ENCODE assay signal across 14 mouse cellular contexts in the genomic region with DNA sequence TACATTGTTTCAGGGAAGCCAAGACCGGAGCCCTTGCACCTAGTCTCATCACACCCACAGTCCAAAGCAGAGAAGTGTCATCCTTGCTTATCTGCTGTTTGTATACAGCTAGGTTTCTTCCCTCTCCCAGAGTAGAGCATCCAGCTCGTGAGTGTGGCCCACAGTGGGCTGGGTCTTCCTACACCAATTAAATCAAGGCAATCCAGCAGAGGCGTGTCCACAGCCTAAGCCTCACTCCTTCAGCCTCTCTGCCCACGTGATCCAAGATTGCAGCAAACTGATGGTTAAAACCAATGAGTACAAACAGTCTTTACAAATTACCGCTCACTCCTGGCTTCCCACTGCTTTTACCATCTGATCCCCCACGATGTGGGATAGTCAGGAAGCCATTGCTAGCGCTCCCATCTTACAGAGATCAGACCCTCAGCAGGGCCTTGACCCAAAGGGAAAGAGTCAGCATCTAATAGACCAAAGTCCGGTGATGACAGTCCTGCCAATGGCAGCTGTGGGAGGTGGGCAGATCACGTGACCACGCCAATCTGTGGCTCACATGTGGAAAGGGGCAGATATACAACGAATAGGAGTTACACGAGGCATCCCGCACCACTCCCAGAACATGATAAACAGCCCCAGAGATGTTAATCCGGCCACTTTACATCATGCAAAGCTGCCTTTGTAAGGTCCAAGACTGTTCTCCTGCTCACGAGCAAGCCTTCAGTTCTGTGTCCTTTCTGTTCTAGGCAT. TPM values are rescaled to one million over a fixed set of nuclear protein-coding genes. Genes with fewer than 3 reads are reported as not detected.
DNase-seq lines count a peak whose midpoint lies in the region; ATAC-seq lines count a peak whose summit lies in the region.
"Had no signal": no experiment of that assay in that cellular context is flagged by ENCODE, and none has a peak within 500 bp of the region (broad histone marks: within the 10 kb centered on the region; RNA-seq: fewer than 3 reads in every experiment).

No protein-coding gene starts in this region.

- WGBS in hindbrain, embryonic 11.5 days = 62% methylated on average over 15 of the region's 15 CpGs
- 60% methylated on average over 15 of the region's 15 CpGs for WGBS in hindbrain, embryonic 16.5 days
- 60% methylated on average over 15 of the region's 15 CpGs for WGBS in midbrain, embryonic 12.5 days
- WGBS in midbrain, embryonic 14.5 days = 61% methylated on average over 15 of the region's 15 CpGs
- WGBS in forebrain, embryonic 15.5 days = 62% methylated on average over 15 of the region's 15 CpGs

- H3K36me3 ChIP-seq in hindbrain, embryonic 11.5 days (ENCODE audit: control insufficient read depth, insufficient read depth, low read length) = no peaks in the 10 kb centered on the region
- no peaks in the 10 kb centered on the region for H3K36me3 ChIP-seq in hindbrain, embryonic 16.5 days (ENCODE audit: control insufficient read depth, insufficient read depth, low read length)
- no peaks in the 10 kb centered on the region for H3K36me3 ChIP-seq in midbrain, embryonic 12.5 days
- H3K36me3 ChIP-seq in midbrain, embryonic 14.5 days (ENCODE audit: control insufficient read depth, insufficient read depth, low read length) = no peaks in the 10 kb centered on the region
- no peaks in the 10 kb centered on the region for H3K36me3 ChIP-seq in forebrain, embryonic 15.5 days
- H3K36me3 ChIP-seq: embryonic facial prominence, embryonic 15.5 days had no signal

- DNase-seq in hindbrain, embryonic 11.5 days (ENCODE audit: low spot score) = no peak
- DNase-seq in midbrain, embryonic 14.5 days = no peak
- DNase-seq in heart, adult 9 months (ENCODE audit: low spot score in 2 of 2) = no peak
- no peak for DNase-seq in adrenal gland, adult 18-20 months (ENCODE audit: low spot score in 2 of 2)
- DNase-seq: cerebellum, adult 9-10 months; gastrocnemius, postnatal 14 days; heart, postnatal 14 days; left cerebral cortex, postnatal 4 days had no signal

- H3K9me3 ChIP-seq in hindbrain, embryonic 11.5 days (ENCODE audit: control insufficient read depth, low read length) = no peaks in the 10 kb centered on the region
- H3K9me3 ChIP-seq in hindbrain, embryonic 16.5 days (ENCODE audit: control insufficient read depth, low read length) = no peaks in the 10 kb centered on the region
- no peaks in the 10 kb centered on the region for H3K9me3 ChIP-seq in midbrain, embryonic 12.5 days
- H3K9me3 ChIP-seq in midbrain, embryonic 14.5 days (ENCODE audit: control insufficient read depth, low read length) = no peaks in the 10 kb centered on the region
- H3K9me3 ChIP-seq in forebrain, embryonic 15.5 days = no peaks in the 10 kb centered on the region
- H3K9me3 ChIP-seq: embryonic facial prominence, embryonic 15.5 days had no signal

- no peak overlapping the region for H3K27ac ChIP-seq in hindbrain, embryonic 11.5 days (ENCODE audit: low read depth, low read length)
- H3K27ac ChIP-seq in hindbrain, embryonic 16.5 days (ENCODE audit: low read depth, low read length) = no peak overlapping the region
- H3K27ac ChIP-seq in midbrain, embryonic 12.5 days (replicated peaks) = no peak overlapping the region
- no peak overlapping the region for H3K27ac ChIP-seq in midbrain, embryonic 14.5 days (replicated peaks; ENCODE audit: low read depth, low read length)
- H3K27ac ChIP-seq in forebrain, embryonic 15.5 days (replicated peaks) = no peak overlapping the region
- H3K27ac ChIP-seq: embryonic facial prominence, embryonic 15.5 days had no signal

- no peak overlapping the region for H3K4me2 ChIP-seq in hindbrain, embryonic 11.5 days (replicated peaks; ENCODE audit: low read depth, low read length)
- no peak overlapping the region for H3K4me2 ChIP-seq in hindbrain, embryonic 16.5 days (ENCODE audit: low read length)
- no peak overlapping the region for H3K4me2 ChIP-seq in midbrain, embryonic 12.5 days (replicated peaks)
- H3K4me2 ChIP-seq in midbrain, embryonic 14.5 days (ENCODE audit: low read length) = no peak overlapping the region
- no peak overlapping the region for H3K4me2 ChIP-seq in forebrain, embryonic 15.5 days (replicated peaks)
- H3K4me2 ChIP-seq: embryonic facial prominence, embryonic 15.5 days had no signal

- H3K27me3 ChIP-seq in hindbrain, embryonic 11.5 days (ENCODE audit: control insufficient read depth, insufficient read depth, low read length) = no peaks in the 10 kb centered on the region
- no peaks in the 10 kb centered on the region for H3K27me3 ChIP-seq in hindbrain, embryonic 16.5 days (replicated peaks; ENCODE audit: control insufficient read depth, insufficient read depth, low read length)
- H3K27me3 ChIP-seq in midbrain, embryonic 12.5 days = peaks cover 6% of the 10 kb centered on the region; the same call in 1 of the 2 replicates
- no peaks in the 10 kb centered on the region for H3K27me3 ChIP-seq in midbrain, embryonic 14.5 days (ENCODE audit: control insufficient read depth, insufficient read depth, low read length)
- H3K27me3 ChIP-seq in forebrain, embryonic 15.5 days = no peaks in the 10 kb centered on the region

- H3K9ac ChIP-seq in hindbrain, embryonic 11.5 days (ENCODE audit: low read depth, low read length) = no peak overlapping the region
- H3K9ac ChIP-seq in hindbrain, embryonic 16.5 days (ENCODE audit: low read depth, low read length) = no peak overlapping the region
- no peak overlapping the region for H3K9ac ChIP-seq in midbrain, embryonic 12.5 days (replicated peaks)
- H3K9ac ChIP-seq in midbrain, embryonic 14.5 days (replicated peaks; ENCODE audit: low read length) = no peak overlapping the region
- H3K9ac ChIP-seq in forebrain, embryonic 15.5 days (replicated peaks) = no peak overlapping the region
- H3K9ac ChIP-seq: embryonic facial prominence, embryonic 15.5 days had no signal

- 0 out of 2 replicates have a peak, but pooled peaks have one; percentile 43 for ATAC-seq in hindbrain, embryonic 11.5 days (ENCODE audit: low FRiP score)
- no peak for ATAC-seq in hindbrain, embryonic 16.5 days
- peak; percentile 44; the same call in 1 of the 2 replicates for ATAC-seq in midbrain, embryonic 12.5 days (ENCODE audit: low FRiP score, low read depth)
- ATAC-seq in midbrain, embryonic 14.5 days (ENCODE audit: low FRiP score, low TSS enrichment) = no peak
- ATAC-seq in forebrain, embryonic 15.5 days (replicated peaks) = 0 out of 2 replicates have a peak, but pooled peaks have one; percentile 27
- ATAC-seq in megakaryocyte-erythroid progenitor cell, adult 5-6 weeks (replicated peaks; ENCODE audit: low FRiP score, low TSS enrichment, poor library complexity, severe bottlenecking) = peak; percentile 78
- ATAC-seq: midbrain, embryonic 16.5 days had no signal

- H3K4me1 ChIP-seq in hindbrain, embryonic 11.5 days (replicated peaks; ENCODE audit: control insufficient read depth, insufficient read depth, low read length) = no peaks in the 10 kb centered on the region; the same call in 1 of the 2 replicates
- H3K4me1 ChIP-seq in hindbrain, embryonic 16.5 days (ENCODE audit: control insufficient read depth, insufficient read depth, low read depth, low read length) = peaks cover 4% of the 10 kb centered on the region; the same call in 1 of the 2 replicates
- peaks cover 20% of the 10 kb centered on the region for H3K4me1 ChIP-seq in midbrain, embryonic 12.5 days
- peaks cover 7% of the 10 kb centered on the region; the same call in 1 of the 2 replicates for H3K4me1 ChIP-seq in midbrain, embryonic 14.5 days (ENCODE audit: control insufficient read depth, insufficient read depth, low read length)
- H3K4me1 ChIP-seq in forebrain, embryonic 15.5 days = peaks cover 11% of the 10 kb centered on the region; the same call in 1 of the 2 replicates
- H3K4me1 ChIP-seq: embryonic facial prominence, embryonic 15.5 days had no signal

- H3K4me3 ChIP-seq in hindbrain, embryonic 11.5 days (ENCODE audit: low read depth, low read length) = no peak overlapping the region
- no peak overlapping the region for H3K4me3 ChIP-seq in hindbrain, embryonic 16.5 days (ENCODE audit: low read length)
- H3K4me3 ChIP-seq in midbrain, embryonic 12.5 days = no peak overlapping the region
- no peak overlapping the region for H3K4me3 ChIP-seq in midbrain, embryonic 14.5 days (replicated peaks; ENCODE audit: low read depth, low read length)
- no peak overlapping the region for H3K4me3 ChIP-seq in forebrain, embryonic 15.5 days
- H3K4me3 ChIP-seq: embryonic facial prominence, embryonic 15.5 days had no signal

RNA-seq across cellular contexts. Expression of a gene that starts 9.4 kb away (rescaled TPM):
- polyA plus RNA-seq in hindbrain, embryonic 11.5 days (2014; fragmentation: Nextera tagmentation; extraction: Ambion mirVana) = 27.1 and 35.0 TPM in 2 replicates
- 38.6 and 40.7 TPM in 2 replicates for polyA plus RNA-seq in hindbrain, embryonic 16.5 days (2015; fragmentation: Nextera tagmentation; extraction: Ambion mirVana)
- polyA plus RNA-seq in midbrain, embryonic 12.5 days (2016; fragmentation: Nextera tagmentation; extraction: Ambion mirVana) = 39.2 and 46.8 TPM in 2 replicates
- 24.5 and 29.7 TPM in 2 replicates for polyA plus RNA-seq in midbrain, embryonic 14.5 days (2014; fragmentation: Nextera tagmentation; extraction: Ambion mirVana)
- 239 and 259 TPM in 2 replicates for polyA plus RNA-seq in forebrain, embryonic 15.5 days (2015; fragmentation: Nextera tagmentation; extraction: Ambion mirVana)
- 1.7 and 9.1 TPM in 2 replicates for total RNA-seq in megakaryocyte-erythroid progenitor cell, adult 5-6 weeks (2014; fragmentation: Nextera tagmentation)
- total RNA-seq in megakaryocyte-erythroid progenitor cell, adult 5-6 weeks (2017) = 3.8 and 4.7 TPM in 2 replicates
- 10 to 100 TPM; 10.9 to 16.5 TPM for total RNA-seq in adrenal gland, adult 18-20 months (2021)

Comparison
In these comparisons a context has a peak if more than half of its experiments do, and no peak if none do; other contexts are left out.
1. ATAC-seq: peak in hindbrain, embryonic 11.5 days (single experiment), midbrain, embryonic 12.5 days (single experiment), forebrain, embryonic 15.5 days (single experiment) and megakaryocyte-erythroid progenitor cell, adult 5-6 weeks (single experiment); none in hindbrain, embryonic 16.5 days (single experiment) and midbrain, embryonic 14.5 days (single experiment).